Mouse (Mus musculus): ENCODE data around the gene Ankrd12. TPM values are rescaled to one million over a fixed set of nuclear protein-coding genes. Genes with fewer than 3 reads are reported as not detected.

The Ankrd12 gene
- polyA plus RNA-seq, 1 experiment: 2.0 TPM

DNA sequence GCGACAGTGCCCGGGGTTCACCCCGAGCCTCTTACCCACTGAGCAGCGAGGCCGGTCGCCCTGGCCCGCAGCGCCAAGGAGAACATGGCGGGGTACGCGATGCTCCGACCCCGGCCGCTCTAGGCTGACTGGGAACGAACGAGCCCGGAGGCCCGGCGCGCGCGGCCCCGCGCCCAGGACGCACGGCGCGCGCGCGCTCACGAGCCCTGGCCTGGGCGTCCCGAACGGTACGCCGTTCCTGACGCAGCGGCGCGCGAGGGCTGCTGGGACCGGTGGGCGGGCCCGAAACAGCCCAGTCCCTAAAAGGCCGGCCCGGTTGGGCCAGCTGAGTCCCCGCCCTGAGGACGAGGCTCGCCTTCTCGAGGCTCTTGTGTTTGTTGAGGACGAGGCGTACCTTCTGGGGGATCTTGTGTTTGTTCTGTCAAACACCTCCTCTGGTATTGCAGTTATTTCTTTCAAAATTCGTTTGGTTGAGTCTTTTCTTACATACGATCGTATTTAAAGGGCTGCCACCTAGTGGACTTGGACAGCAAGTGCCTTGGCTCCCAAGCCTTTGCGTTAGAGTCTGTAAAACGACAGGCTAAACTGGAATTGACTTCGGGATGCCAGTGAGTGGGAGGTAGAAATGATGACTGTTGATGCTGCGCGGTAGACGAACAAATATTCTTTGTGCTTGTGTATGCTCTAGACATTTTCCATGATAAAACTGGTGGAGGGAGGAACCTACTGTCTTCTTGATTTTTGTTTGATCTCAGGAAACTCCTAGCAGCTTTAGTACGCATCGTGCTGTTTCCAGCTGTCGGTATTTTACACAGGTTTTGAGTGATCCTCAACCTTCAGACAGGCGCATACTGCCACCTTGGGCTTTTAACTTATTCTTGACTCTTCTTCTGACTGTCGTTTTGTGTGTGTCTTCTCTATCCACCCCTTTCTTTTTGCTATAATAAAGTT is 24.8 kb upstream of the Ankrd12 start, which contains the start of gene Ndufv2:
Gene Ndufv2, minus strand, starts transcription at position 180 of the 951 bp plus-strand sequence.
- TF ChIP-seq CTCF (IDR thresholded peaks at IDR 0.05; ENCODE audit: extremely low read depth, insufficient read length, insufficient replicate concordance, low read depth, low read length) (peak; percentile 87; the same call in 1 of the 2 replicates), POLR2A (IDR thresholded peaks at IDR 0.05; ENCODE audit: low read depth, low read length) (peak; percentile 95)

DNA sequence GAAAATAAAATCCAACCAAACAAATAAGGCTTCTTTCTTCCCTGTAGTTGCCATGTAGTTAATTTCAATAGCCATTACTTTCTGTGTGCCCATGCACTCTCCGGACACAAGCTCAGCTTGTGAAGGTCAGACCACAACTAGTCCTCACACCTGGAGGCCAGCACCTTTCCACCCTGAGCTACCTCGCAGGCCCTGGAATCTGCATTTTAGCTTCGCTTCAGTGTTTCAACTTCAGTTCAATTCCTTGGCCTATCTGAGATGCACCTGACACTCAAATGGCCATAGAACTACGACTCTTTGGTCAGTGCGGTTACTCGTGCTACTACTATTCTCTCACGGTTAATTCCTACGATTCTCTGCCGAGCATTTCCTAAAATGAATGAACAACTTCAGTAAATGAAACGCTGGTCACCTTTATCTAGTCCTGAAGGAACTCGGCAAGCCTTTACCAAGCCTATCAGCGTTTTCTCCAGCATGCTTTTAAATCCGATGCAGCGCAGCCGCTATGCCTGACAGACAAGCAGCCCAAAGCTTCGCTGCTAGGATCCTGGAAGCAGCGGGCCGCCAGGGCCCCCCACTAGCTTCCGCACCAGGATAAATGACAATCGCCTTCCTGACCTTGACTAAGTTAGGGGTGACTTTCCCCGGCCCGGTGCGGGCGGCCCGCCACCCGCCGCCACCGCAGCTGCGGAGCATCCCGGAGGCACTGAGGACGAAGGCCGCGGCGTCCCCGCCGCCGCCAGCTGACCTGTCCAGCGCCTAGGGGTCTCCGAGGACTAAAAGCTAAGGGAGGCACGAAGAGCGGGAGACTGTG is 23.9 kb upstream of the Ankrd12 start:
- TF ChIP-seq CTCF (IDR thresholded peaks at IDR 0.05; ENCODE audit: extremely low read depth, insufficient read length, insufficient replicate concordance, low read depth, low read length) (no peak), POLR2A (IDR thresholded peaks at IDR 0.05; ENCODE audit: low read depth, low read length) (no peak)
- Histone ChIP-seq H3K27ac (ENCODE audit: insufficient read depth, low read depth, low read length) (peak overlapping the region; percentile 92), H3K36me3 (ENCODE audit: control insufficient read depth, insufficient read depth, low read length) (no peaks in the 10 kb centered on the region), H3K4me1 (ENCODE audit: control insufficient read depth, insufficient read depth, insufficient read length, low read length) (peaks cover 4% of the 10 kb centered on the region; the same call in 1 of the 2 replicates), H3K27me3 (ENCODE audit: control insufficient read depth, insufficient read depth, low read length) (no peaks in the 10 kb centered on the region), H3K4me3 (ENCODE audit: low read depth, low read length) (peak overlapping the region; percentile 97)
- WGBS: under 1% methylated on average over 41 of the region's 41 CpGs

More for the DNA sequence above, 24.8 kb upstream of the Ankrd12 start, which contains the start of gene Ndufv2:
- Histone ChIP-seq H3K4me1 (ENCODE audit: control insufficient read depth, insufficient read depth, insufficient read length, low read length) (peaks cover 4% of the 10 kb centered on the region; the same call in 1 of the 2 replicates), H3K4me3 (ENCODE audit: low read depth, low read length) (peak within 1 kb of the TSS; percentile 97), H3K27ac (ENCODE audit: insufficient read depth, low read depth, low read length) (peak within 1 kb of the TSS; percentile 92), H3K27me3 (ENCODE audit: control insufficient read depth, insufficient read depth, low read length) (no peaks in the 10 kb centered on the region), H3K36me3 (ENCODE audit: control insufficient read depth, insufficient read depth, low read length) (no peaks in the 10 kb centered on the region)
- under 1% methylated on average over 67 of the region's 67 CpGs for WGBS

DNA sequence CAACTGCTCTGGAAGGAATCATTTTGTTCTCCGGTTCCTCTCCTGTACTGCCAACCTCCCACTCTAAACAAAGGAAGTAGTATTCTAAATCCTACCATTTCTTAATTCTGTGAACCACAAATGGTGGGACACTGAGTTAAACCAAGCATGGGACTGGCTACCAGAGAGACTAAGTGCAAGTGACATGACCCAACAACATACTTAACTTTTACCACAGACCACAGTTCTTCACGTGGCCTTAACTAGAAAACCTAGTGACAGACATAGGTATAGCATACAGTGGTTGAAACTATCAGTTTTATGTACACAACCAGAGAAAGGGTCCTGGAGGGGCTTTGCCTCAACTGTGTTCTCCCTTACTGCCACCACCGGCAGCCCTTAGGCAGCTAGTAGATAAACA is 15.8 kb upstream of the Ankrd12 start:
- peaks cover 20% of the 10 kb centered on the region for H3K36me3 ChIP-seq (ENCODE audit: control insufficient read depth, insufficient read depth, low read length)
- no peaks in the 10 kb centered on the region for H3K27me3 ChIP-seq (ENCODE audit: control insufficient read depth, insufficient read depth, low read length)
- no peak overlapping the region for H3K27ac ChIP-seq (ENCODE audit: insufficient read depth, low read depth, low read length)
- H3K4me3 ChIP-seq (ENCODE audit: low read depth, low read length): no peak overlapping the region
- 69% methylated on average over 3 of the region's 3 CpGs for WGBS
- H3K4me1 ChIP-seq (ENCODE audit: control insufficient read depth, insufficient read depth, insufficient read length, low read length): no peaks in the 10 kb centered on the region
- TF ChIP-seq CTCF (IDR thresholded peaks at IDR 0.05; ENCODE audit: extremely low read depth, insufficient read length, insufficient replicate concordance, low read depth, low read length) (no peak), POLR2A (IDR thresholded peaks at IDR 0.05; ENCODE audit: low read depth, low read length) (no peak)

DNA sequence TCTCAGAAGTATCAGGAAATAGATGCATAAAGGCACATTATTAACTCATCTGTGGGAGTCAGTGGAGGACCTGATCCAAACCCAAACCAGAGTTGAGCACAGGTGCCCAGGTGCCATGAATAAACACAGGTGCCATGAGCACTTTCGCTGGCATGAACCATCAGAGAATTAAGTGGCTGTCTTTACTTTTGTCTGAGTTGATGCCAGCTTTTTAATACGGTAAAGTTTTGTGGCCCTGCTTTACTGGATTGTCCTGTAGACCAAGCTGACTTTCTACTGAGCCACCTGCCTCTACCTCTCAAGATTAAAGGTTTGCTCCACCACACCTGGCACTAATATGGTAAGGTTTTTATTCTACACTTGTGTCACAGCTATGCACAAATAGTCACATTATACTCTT is 15.2 kb upstream of the Ankrd12 start:
- H3K27ac ChIP-seq (ENCODE audit: insufficient read depth, low read depth, low read length): no peak overlapping the region
- H3K4me1 ChIP-seq (ENCODE audit: control insufficient read depth, insufficient read depth, insufficient read length, low read length): no peaks in the 10 kb centered on the region
- 51% methylated on average over 2 of the region's 2 CpGs for WGBS
- no peak overlapping the region for H3K4me3 ChIP-seq (ENCODE audit: low read depth, low read length)
- H3K36me3 ChIP-seq (ENCODE audit: control insufficient read depth, insufficient read depth, low read length): peaks cover 25% of the 10 kb centered on the region
- no peaks in the 10 kb centered on the region for H3K27me3 ChIP-seq (ENCODE audit: control insufficient read depth, insufficient read depth, low read length)
- TF ChIP-seq POLR2A (IDR thresholded peaks at IDR 0.05; ENCODE audit: low read depth, low read length): no peak
- TF ChIP-seq CTCF (IDR thresholded peaks at IDR 0.05; ENCODE audit: extremely low read depth, insufficient read length, insufficient replicate concordance, low read depth, low read length): no peak

DNA sequence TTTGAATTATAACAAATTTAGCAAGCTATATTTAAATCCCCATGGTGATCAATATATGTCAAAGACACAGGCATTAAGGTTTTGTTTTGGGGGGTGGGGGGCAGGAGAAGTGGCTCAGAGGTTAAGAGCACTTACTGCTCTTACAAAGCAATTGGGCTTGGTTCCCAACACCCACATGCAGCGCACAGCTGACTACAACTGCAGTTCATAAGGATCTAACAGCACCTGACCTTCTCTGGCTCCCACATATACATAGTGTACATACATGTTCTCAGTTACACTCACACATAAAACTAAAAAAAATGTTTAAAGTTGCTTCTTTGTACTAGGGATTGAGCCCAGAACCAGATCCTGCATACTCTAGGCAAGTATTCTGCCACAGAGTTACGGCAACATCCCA is 14.5 kb upstream of the Ankrd12 start:
- Histone ChIP-seq H3K27ac (ENCODE audit: insufficient read depth, low read depth, low read length) (no peak overlapping the region), H3K4me3 (ENCODE audit: low read depth, low read length) (no peak overlapping the region), H3K36me3 (ENCODE audit: control insufficient read depth, insufficient read depth, low read length) (peaks cover 29% of the 10 kb centered on the region), H3K27me3 (ENCODE audit: control insufficient read depth, insufficient read depth, low read length) (no peaks in the 10 kb centered on the region), H3K4me1 (ENCODE audit: control insufficient read depth, insufficient read depth, insufficient read length, low read length) (no peaks in the 10 kb centered on the region)
- TF ChIP-seq POLR2A (IDR thresholded peaks at IDR 0.05; ENCODE audit: low read depth, low read length): no peak
- 90% methylated on average over 2 of the region's 2 CpGs for WGBS

DNA sequence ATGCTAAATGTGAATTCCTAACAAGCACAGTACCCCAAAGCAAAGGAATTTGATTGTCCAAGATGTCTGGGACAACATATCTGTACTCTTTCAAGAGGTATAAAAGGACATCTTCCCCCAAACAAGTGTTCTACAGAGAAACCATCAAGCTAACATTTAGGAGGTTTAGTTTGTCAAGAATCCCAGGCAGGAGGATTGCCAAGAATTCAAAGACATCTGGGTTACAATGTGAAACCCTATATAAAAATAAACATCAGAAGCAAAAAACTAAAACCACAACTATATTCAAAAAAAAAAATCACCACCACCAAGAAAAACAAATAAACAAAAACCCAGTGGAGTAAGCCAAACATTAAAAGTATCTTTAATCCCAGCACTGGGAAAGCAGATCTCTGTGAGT is 13.4 kb upstream of the Ankrd12 start:
- H3K27ac ChIP-seq (ENCODE audit: insufficient read depth, low read depth, low read length): no peak overlapping the region
- H3K4me3 ChIP-seq (ENCODE audit: low read depth, low read length): no peak overlapping the region
- H3K36me3 ChIP-seq (ENCODE audit: control insufficient read depth, insufficient read depth, low read length): peaks cover 39% of the 10 kb centered on the region
- no peaks in the 10 kb centered on the region for H3K4me1 ChIP-seq (ENCODE audit: control insufficient read depth, insufficient read depth, insufficient read length, low read length)
- no peaks in the 10 kb centered on the region for H3K27me3 ChIP-seq (ENCODE audit: control insufficient read depth, insufficient read depth, low read length)
- TF ChIP-seq CTCF (IDR thresholded peaks at IDR 0.05; ENCODE audit: extremely low read depth, insufficient read length, insufficient replicate concordance, low read depth, low read length): no peak
- no peak for TF ChIP-seq POLR2A (IDR thresholded peaks at IDR 0.05; ENCODE audit: low read depth, low read length)

DNA sequence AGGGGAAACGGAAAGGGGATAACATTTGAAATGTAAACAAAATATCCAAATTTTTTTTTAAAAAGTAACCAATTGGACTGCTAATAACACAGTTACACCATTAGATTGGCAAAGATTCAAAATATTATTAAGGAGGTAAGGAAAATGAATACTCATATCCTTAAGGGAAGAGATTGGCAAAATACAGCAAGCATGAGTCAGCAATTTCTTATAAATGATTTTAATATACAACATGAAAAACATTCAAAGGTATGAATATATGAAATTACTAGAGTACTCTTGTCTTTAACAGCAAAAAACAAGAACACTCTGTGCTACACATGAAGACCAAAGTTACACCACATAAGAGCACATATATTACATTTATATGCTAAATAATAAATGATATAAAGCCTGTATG is 8.1 kb upstream of the Ankrd12 start:
- no peak overlapping the region for H3K4me3 ChIP-seq (ENCODE audit: low read depth, low read length)
- peaks cover 43% of the 10 kb centered on the region for H3K36me3 ChIP-seq (ENCODE audit: control insufficient read depth, insufficient read depth, low read length)
- no peak overlapping the region for H3K27ac ChIP-seq (ENCODE audit: insufficient read depth, low read depth, low read length)
- TF ChIP-seq CTCF (IDR thresholded peaks at IDR 0.05; ENCODE audit: extremely low read depth, insufficient read length, insufficient replicate concordance, low read depth, low read length) (no peak), POLR2A (IDR thresholded peaks at IDR 0.05; ENCODE audit: low read depth, low read length) (no peak)
- WGBS: 92% methylated on average over 1 of the region's 1 CpGs
- no peaks in the 10 kb centered on the region for H3K27me3 ChIP-seq (ENCODE audit: control insufficient read depth, insufficient read depth, low read length)
- no peaks in the 10 kb centered on the region for H3K4me1 ChIP-seq (ENCODE audit: control insufficient read depth, insufficient read depth, insufficient read length, low read length)

Measured in small intestine, adult 2 months (tissue).